Mouse (Mus musculus) adipose tissue, adult 10 weeks (tissue): ENCODE measurements around the gene Cdk8. TPM values are rescaled to one million over a fixed set of nuclear protein-coding genes. Genes with fewer than 3 reads are reported as not detected.

Source experiments
- polyA plus RNA-seq: library from polyadenylated mRNA; stranded (reverse); fragments of 350-450 nt; fragmentation: Illumina TruSeq; extraction: RNeasy Lipid Tissue Mini Kit (QIAGEN cat#74804); gene quantifications from one replicate; pipeline ENCODE4 v1.2.3, GENCODE M21; 2014; ENCODE audit warnings: low read depth, low replicate concordance

Gene Cdk8
- 44.4 TPM for polyA plus RNA-seq

DNA sequence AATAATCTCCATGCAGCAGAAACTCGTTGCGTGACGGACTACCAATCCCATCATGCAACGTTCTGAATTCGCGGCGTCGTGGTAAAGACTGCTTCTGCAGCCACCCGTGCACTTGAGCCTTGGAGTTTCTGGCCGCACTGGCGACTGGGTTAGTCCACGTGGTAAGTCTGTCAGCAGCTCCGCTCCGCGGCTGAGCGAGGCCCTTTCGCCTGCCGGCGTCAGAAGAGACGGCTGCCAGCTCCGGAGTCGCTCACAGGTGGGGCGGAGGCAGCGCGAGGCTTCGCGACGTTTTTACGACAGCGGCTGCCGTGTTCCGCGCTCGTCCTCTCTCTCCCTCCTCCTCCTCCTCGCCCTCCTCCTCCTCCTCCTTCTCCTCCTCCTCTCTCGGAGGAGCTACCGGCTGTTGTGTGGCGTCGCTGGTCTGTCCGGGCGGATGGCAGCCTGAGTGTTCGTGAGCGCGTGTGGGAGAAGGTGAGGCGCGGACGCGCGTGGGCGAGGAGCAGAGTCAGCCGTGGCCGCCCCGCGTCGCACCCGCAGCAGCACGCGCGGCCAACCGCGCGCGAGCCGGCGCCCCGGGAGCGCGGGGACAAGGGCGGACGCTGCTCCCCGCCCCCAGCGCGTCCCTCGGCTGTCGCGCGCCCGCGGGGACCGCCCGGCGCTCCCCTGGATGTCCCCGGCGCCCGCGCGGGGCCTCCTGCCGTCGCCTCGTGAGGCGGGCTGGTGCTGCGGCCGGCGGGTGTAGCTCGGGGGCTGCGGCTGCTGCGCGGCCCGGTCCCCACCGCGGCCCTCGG is at the start of gene Cdk8:
Gene Cdk8, plus strand, starts transcription at position 367 of the 791 bp plus-strand sequence.

DNA sequence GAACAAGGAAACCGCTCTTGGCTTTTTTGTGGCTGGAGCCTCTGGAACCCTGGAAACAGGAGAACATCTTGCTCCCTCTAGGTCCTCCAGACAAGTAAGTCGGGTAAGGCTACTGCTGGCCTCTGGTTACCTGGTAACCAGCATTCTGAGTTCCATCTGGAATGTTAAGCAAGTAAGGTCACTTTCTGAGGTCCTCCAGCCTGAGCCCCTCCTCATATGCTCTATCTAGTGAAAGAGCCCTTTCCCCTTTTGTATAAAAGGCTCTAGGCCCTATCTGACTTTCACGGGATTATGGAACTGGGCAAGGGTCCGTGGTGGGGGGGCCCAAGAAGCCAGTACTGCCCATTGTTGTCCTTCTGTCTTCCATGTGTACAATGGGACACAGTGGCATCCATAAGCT is 45.8 kb upstream of the Cdk8 start, which contains the start of gene 1700001J03Rik:
Gene 1700001J03Rik, minus strand, starts transcription at position 101 of the 400 bp plus-strand sequence.

DNA sequence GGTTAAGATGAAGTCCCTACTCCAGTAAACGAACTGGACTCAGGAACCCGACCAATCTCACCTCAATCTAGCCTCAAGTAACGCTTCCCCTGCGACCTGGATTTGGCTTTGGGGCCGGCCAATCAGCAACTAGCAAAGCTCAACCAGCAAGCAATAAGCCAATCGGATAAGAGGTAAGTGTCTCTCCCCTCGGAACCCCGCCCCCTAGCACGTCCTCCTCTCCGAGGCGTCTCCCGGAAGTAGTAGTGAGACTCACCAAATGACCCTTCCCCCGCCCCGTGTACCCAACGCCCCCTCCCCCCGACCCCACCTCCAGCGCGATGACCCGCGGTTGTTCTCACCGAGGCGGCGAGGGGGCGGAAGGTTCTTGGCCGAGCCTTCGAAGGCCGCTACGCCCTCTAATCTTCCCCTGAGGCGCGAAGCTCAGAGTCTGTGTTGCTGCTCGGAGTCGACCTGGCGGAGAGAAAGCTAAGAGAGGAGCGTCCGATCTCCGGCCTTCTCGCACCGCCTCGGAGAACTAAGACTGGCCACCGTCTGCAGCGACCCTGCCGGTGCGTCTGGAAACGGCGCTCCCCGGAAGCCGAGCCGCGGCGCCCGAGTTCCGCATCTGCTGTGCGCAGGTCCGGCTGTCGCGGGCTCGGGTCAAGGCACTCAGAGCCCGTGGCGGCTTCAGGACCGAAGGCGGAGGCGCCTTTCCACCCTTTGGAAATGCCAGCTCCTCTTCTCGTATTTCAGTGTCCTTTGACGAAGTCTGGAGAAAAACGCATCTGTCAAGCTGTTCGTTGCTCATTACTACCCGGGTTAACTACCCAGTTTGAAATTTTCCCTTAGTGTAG is 9.9 kb upstream of the Cdk8 start, which contains the start of gene Rnf6:
Gene Rnf6, minus strand, starts transcription at position 677 of the 836 bp plus-strand sequence.

Other genes with a start within 250 kb of the Cdk8 start
- gene Cyp3a25, start 221.6 kb upstream of the Cdk8 start, polyA plus RNA-seq: not detected
- not detected for gene Cyp3a59, start 152.0 kb upstream of the Cdk8 start, polyA plus RNA-seq
- not detected for gene Gm5565, start 70.7 kb upstream of the Cdk8 start, polyA plus RNA-seq
- 0.34 TPM for gene Gm6309, start 60.5 kb upstream of the Cdk8 start, polyA plus RNA-seq
- 5.3 TPM for gene 1700001J03Rik, start 45.9 kb upstream of the Cdk8 start, polyA plus RNA-seq
- gene Rnf6, start 9.7 kb upstream of the Cdk8 start, polyA plus RNA-seq: 39.5 TPM
- 2.6 TPM for gene Wasf3, start 153.8 kb downstream of the Cdk8 start, polyA plus RNA-seq